Mouse (Mus musculus) midbrain, embryonic 11.5 days (tissue): ENCODE data around the gene Ccl3. TPM values are rescaled to one million over a fixed set of nuclear protein-coding genes. Genes with fewer than 3 reads are reported as not detected.

Experiments used
- ATAC-seq: fragments of 200-750 bp; cut with Nextera tagmentation; 2 replicates; pipeline ENCODE4 v1.8.0; 2017; ENCODE audit warnings: moderate TSS enrichment, moderate library complexity; ENCODE audit not compliant: low FRiP score
- DNase-seq: peaks from one replicate; pipeline ENCODE4 v3.0.0; 2015; ENCODE audit warnings: low spot score; ENCODE audit errors: missing footprints
- H3K27ac ChIP-seq: fragments of 300-500 bp; sonication (generic); 2 replicates; pipeline ENCODE4 v1.5.1; 2014; ENCODE audit warnings: low read depth, low read length
- H3K27me3 ChIP-seq: fragments of 300-500 bp; sonication (generic); 2 replicates; pipeline ENCODE4 v1.6.1; 2014; ENCODE audit warnings: mild to moderate bottlenecking, low read length, moderate library complexity, mixed read lengths; ENCODE audit not compliant: control insufficient read depth, insufficient read depth
- H3K36me3 ChIP-seq: fragments of 300-500 bp; sonication (generic); 2 replicates; pipeline ENCODE4 v1.6.1; 2014; ENCODE audit warnings: mild to moderate bottlenecking, low read length, moderate library complexity, mixed read lengths; ENCODE audit not compliant: control insufficient read depth, insufficient read depth
- H3K4me1 ChIP-seq: fragments of 300-500 bp; sonication (generic); 2 replicates; pipeline ENCODE4 v1.6.1; 2014; ENCODE audit warnings: low read length; ENCODE audit not compliant: control insufficient read depth, insufficient read depth
- H3K4me2 ChIP-seq: fragments of 300-500 bp; sonication (generic); 2 replicates; pipeline ENCODE4 v1.6.1; 2014; ENCODE audit warnings: mild to moderate bottlenecking, moderate library complexity
- H3K4me3 ChIP-seq: fragments of 300-500 bp; sonication (generic); 2 replicates; pipeline ENCODE4 v1.5.1; 2014; ENCODE audit warnings: low read depth, low read length
- H3K9ac ChIP-seq: fragments of 300-500 bp; sonication (generic); 2 replicates; pipeline ENCODE4 v1.6.1; 2014; ENCODE audit warnings: low read length
- H3K9me3 ChIP-seq: fragments of 300-500 bp; sonication (generic); 2 replicates; pipeline ENCODE4 v1.6.1; 2016; ENCODE audit warnings: low read length; ENCODE audit not compliant: control insufficient read depth
- WGBS: fragments of 180-500 bp; shearing (Covaris S2); extraction: QIAGEN DNeasy Blood & Tissue Kit; methylation state at CpG from one replicate; pipeline ENCODE4 v1.1.7; 2014; 5-methylcytosine and 5-hydroxymethylcytosine counted together
- polyA plus RNA-seq: library from polyadenylated mRNA; unstranded; fragments of >200 nt; fragmentation: Nextera tagmentation; extraction: Ambion mirVana; gene quantifications from 2 replicates; pipeline ENCODE4 v1.2.1, GENCODE M21; 2014

The Ccl3 gene
- polyA plus RNA-seq, 1 experiment from 2014 or later, result 0.79 TPM

DNA sequence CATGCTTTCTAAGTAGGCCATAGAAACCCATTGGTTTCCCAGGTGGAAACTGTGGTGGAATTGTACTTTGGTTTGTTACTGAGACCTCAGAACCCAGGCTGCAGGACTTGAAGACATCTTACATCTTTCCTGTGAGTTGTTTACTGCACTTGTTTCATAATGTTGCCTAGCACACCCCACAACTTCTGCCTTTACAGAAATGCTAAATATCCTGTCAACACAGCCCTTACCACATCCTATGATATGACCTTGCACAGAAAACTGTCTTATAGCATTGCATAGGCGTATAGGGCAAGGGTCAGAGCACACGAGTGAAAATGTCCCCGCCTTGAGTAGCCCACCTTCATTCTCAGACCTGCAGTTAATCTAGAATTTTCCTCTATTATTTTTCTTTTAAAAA lies 43.6 kb downstream of the Ccl3 start:
- Histone ChIP-seq H3K27ac (no peak overlapping the region), H3K27me3 (no peaks in the 10 kb centered on the region), H3K9ac (no peak overlapping the region), H3K36me3 (no peaks in the 10 kb centered on the region), H3K9me3 (no peaks in the 10 kb centered on the region), H3K4me3 (no peak overlapping the region), H3K4me2 (no peak overlapping the region), H3K4me1 (no peaks in the 10 kb centered on the region)
- WGBS, result 94% methylated on average over 3 of the region's 3 CpGs
- ATAC-seq (no peak), DNase-seq (no peak)

DNA sequence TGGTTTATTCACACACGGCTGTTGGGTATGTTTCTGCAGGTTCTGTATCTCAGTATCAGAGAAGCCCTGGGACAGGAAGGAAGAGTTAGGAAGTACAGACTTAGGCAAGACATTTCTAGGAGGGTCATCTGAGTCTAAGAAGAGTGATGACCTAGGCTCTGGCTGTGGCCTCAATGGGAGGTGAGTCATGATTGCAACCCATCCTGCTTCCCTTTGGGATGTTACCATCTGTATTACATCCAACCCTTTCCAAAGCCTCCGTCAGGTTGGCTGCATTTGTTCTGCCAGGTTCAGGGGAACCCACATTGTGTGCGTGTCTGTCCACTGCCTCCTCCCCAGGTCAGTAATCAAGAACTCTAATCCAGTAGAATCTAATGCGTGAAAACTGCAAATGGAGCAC lies 44.5 kb downstream of the Ccl3 start:
- Histone ChIP-seq H3K9me3 (no peaks in the 10 kb centered on the region), H3K4me3 (no peak overlapping the region), H3K27me3 (no peaks in the 10 kb centered on the region), H3K27ac (no peak overlapping the region), H3K4me1 (no peaks in the 10 kb centered on the region), H3K9ac (no peak overlapping the region), H3K36me3 (no peaks in the 10 kb centered on the region), H3K4me2 (no peak overlapping the region)
- no peak for DNase-seq
- 89% methylated on average over 4 of the region's 4 CpGs for WGBS
- no peak for ATAC-seq

DNA sequence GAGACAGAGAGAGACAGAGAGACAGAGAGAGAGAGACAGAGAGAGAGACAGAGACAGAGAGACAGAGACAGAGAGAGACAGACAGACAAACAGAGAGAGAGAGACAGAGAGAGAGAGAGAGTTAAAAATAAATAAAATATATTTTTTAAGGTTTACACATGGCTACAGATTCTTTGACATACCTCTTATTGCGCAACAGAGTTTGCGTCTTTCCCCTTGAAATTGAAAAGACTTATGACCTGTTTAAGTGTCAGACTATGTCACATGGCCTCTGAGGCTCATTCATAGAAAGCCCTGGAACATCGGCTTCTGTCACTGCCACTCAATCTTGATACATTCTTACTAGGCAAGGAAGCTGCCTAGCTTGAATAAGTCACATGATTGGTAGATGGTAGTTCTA lies 45.8 kb downstream of the Ccl3 start:
- H3K9me3 ChIP-seq, result no peaks in the 10 kb centered on the region
- no peaks in the 10 kb centered on the region for H3K36me3 ChIP-seq
- no peak overlapping the region for H3K9ac ChIP-seq
- WGBS, result 88% methylated on average over 3 of the region's 3 CpGs
- ATAC-seq (no peak), DNase-seq (no peak)
- no peak overlapping the region for H3K4me2 ChIP-seq
- no peak overlapping the region for H3K27ac ChIP-seq
- no peaks in the 10 kb centered on the region for H3K27me3 ChIP-seq
- H3K4me3 ChIP-seq, result no peak overlapping the region
- no peaks in the 10 kb centered on the region for H3K4me1 ChIP-seq

DNA sequence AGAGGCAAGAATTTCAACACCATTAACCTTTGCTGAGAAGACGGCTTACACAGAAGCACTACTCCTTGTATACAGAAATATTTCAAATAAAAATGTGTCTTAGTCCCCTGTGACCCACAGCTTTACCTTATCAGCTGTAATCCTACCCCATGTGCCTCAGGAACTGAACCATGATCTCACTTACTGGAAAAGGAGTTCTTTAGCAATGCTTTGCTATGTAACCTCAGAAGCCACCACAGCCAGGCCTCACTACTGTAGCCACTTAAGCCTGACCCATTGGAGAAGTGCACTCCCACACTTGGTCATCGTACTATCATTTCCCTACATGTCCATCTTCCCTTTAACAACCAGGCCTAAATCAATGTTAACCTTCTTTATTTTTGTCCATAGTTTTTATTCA lies 48.6 kb downstream of the Ccl3 start:
- H3K9ac ChIP-seq, result no peak overlapping the region
- H3K27me3 ChIP-seq, result no peaks in the 10 kb centered on the region; the same call in 1 of the 2 replicates
- DNase-seq (no peak), ATAC-seq (no peak)
- no peak overlapping the region for H3K4me2 ChIP-seq
- WGBS, result 89% methylated on average over 2 of the region's 2 CpGs
- H3K27ac ChIP-seq, result no peak overlapping the region
- no peaks in the 10 kb centered on the region for H3K36me3 ChIP-seq
- H3K4me1 ChIP-seq, result no peaks in the 10 kb centered on the region
- no peaks in the 10 kb centered on the region for H3K9me3 ChIP-seq
- H3K4me3 ChIP-seq, result no peak overlapping the region

DNA sequence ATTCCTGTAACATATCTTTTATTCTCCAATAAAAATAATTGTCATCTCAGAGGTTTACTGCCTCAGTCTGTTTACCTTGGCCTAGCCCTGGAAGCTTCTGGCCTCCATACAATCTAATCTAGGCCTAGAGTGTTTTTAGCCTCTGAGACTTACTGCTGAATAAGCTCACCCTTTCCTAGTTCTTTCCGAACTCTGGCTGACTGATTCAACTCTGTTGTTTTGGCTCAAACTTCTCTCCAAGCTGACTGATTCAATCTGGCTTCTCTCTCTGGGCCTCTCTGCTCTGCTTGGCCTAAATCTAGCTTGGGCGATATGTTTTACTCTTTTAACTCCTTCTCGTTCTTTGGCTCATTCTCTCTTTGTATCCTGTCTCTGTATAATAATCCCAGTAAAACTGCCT lies 50.2 kb downstream of the Ccl3 start:
- no peaks in the 10 kb centered on the region for H3K4me1 ChIP-seq
- no peaks in the 10 kb centered on the region for H3K9me3 ChIP-seq
- no peak overlapping the region for H3K4me2 ChIP-seq
- ATAC-seq, result no peak
- H3K9ac ChIP-seq, result no peak overlapping the region
- no peak overlapping the region for H3K27ac ChIP-seq
- no peak overlapping the region for H3K4me3 ChIP-seq
- H3K27me3 ChIP-seq, result no peaks in the 10 kb centered on the region; the same call in 1 of the 2 replicates
- no peaks in the 10 kb centered on the region for H3K36me3 ChIP-seq
- WGBS, result 89% methylated on average over 3 of the region's 3 CpGs
- no peak for DNase-seq

DNA sequence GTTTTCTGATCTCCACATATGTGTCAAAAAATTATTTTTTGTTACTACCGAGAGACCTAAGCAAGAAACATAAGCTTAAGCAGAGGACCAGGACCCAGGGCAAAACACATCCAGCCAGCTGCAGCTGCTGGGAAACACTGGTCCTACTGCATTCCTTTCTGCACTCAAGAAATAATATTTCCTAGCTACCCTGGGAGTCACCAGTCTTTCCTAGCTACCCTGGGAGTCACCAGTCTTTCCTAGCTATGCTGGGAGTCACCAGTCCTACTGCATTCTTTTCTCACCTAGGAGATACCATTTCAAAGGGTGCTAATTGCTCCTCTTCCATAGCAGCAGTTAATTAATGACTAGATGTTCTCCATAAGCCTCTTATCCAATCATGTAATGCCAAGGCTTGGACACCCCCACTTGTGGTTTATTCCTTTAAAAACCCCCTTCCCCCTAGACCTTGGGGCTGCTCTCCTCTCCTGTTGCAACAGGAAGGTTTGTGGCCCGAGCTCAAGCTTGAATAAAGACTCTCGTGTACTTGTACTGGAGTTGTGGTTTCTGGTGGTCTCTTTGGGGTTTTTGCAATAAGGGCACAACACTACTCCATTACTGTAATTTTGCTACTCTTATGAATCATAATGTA lies 50.8 kb downstream of the Ccl3 start:
- no peaks in the 10 kb centered on the region; the same call in 1 of the 2 replicates for H3K27me3 ChIP-seq
- ATAC-seq, result no peak
- WGBS, result 86% methylated on average over 3 of the region's 3 CpGs
- no peak overlapping the region for H3K9ac ChIP-seq
- H3K36me3 ChIP-seq, result no peaks in the 10 kb centered on the region
- H3K27ac ChIP-seq, result no peak overlapping the region
- no peaks in the 10 kb centered on the region for H3K4me1 ChIP-seq
- no peak for DNase-seq
- no peaks in the 10 kb centered on the region for H3K9me3 ChIP-seq
- H3K4me2 ChIP-seq, result no peak overlapping the region
- no peak overlapping the region for H3K4me3 ChIP-seq

Other genes with a start within 250 kb of the Ccl3 start
- 3.0 and 4.6 TPM in 2 replicates for gene Rasl10b, start 240.2 kb downstream of the Ccl3 start, polyA plus RNA-seq
- 0.12 TPM in 1 of 2 replicates, not detected in the other for gene Gas2l2, start 219.9 kb downstream of the Ccl3 start, polyA plus RNA-seq
- 0.89 TPM in 1 of 2 replicates, not detected in the other for gene 1700020L24Rik, start 211.7 kb downstream of the Ccl3 start, polyA plus RNA-seq
- gene Mmp28, start 186.3 kb downstream of the Ccl3 start, polyA plus RNA-seq, result 3.6 and 4.0 TPM in 2 replicates
- gene Taf15, start 176.3 kb downstream of the Ccl3 start, polyA plus RNA-seq, result 8.5 and 10.6 TPM in 2 replicates
- gene Heatr9, start 127.2 kb downstream of the Ccl3 start, polyA plus RNA-seq, result not detected in 2 replicates
- gene Ccl5, start 118.8 kb downstream of the Ccl3 start, polyA plus RNA-seq, result not detected in 2 replicates
- 1.5 and 2.8 TPM in 2 replicates for gene Ccl9, start 70.7 kb downstream of the Ccl3 start, polyA plus RNA-seq
- gene Ccl6, start 56.3 kb downstream of the Ccl3 start, polyA plus RNA-seq, result 1.9 and 2.1 TPM in 2 replicates
- not detected in 2 replicates for gene Rpl9-ps1, start 3.7 kb downstream of the Ccl3 start, polyA plus RNA-seq
- gene Ccl4, start 13.2 kb upstream of the Ccl3 start, polyA plus RNA-seq, result not detected in 2 replicates
- not detected in 2 replicates for gene Wfdc17, start 54.6 kb upstream of the Ccl3 start, polyA plus RNA-seq
- not detected in 2 replicates for gene Wfdc18, start 59.7 kb upstream of the Ccl3 start, polyA plus RNA-seq
- gene Wfdc21, start 97.6 kb upstream of the Ccl3 start, polyA plus RNA-seq, result not detected in 2 replicates
- 30.1 and 31.9 TPM in 2 replicates for gene Heatr6, start 104.3 kb upstream of the Ccl3 start, polyA plus RNA-seq
- gene Hnf1b, start 200.7 kb upstream of the Ccl3 start, polyA plus RNA-seq, result not detected in 2 replicates